Mouse (Mus musculus): ENCODE results near the gene Pigyl. TPM values are rescaled to one million over a fixed set of nuclear protein-coding genes. Genes with fewer than 3 reads are reported as not detected.

The Pigyl gene
- 10.7 TPM for polyA plus RNA-seq (2017; shearing (Covaris generic))

GRCm38 (mm10) chr9:22156497-22157245 lies at the start of gene Pigyl:
Gene Pigyl (plus strand): TSS chr9:22156846.

GRCm38 (mm10) chr9:22116740-22117426 lies 39.8 kb upstream of the Pigyl start, which contains the start of gene Elof1:
Gene Elof1 (minus strand): TSS chr9:22117172.

DNA sequence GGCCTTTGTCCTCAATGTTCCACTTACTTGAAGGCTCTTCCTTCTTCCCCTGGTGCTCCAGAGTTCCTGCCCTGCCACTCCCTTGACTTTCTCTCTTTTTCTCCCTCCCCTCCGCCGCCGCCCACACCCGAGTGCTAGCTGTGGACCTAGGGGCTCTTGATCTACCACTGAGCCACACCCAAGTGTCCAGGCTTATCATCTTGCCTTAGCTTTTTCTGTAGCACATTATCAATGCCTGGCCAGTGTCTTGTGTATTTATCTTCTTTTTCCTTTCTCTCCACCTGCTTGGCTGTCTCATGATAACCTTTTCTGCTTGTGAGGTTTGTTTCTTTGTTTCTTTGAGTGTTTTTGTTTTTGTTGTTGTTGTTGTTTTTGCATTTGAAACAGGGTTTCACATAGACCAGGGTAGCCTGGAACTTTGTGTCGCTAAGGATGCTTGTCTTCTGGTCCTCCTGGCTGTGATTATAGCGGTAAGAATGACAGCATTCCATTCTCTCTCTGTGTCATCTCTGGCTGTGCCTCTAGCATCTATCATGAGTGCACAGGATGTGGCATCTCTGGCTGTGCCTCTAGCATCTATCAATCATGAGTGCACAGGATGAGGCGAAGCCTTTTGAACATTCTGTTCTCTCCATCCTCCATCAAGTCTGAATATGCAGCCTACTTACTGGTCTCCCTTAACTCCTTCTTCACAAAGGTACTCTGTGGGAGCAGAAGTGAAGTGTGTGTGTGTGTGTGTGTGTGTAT lies 20.8 kb upstream of the Pigyl start, which contains the start of gene Acp5:
TSS of gene Acp5 (minus strand) at position 68 of the 747 bp plus-strand sequence.

GRCm38 (mm10) chr9:22188025-22188611 lies 31.5 kb downstream of the Pigyl start, which contains the start of gene Zfp872:
Gene Zfp872 (plus strand): TSS chr9:22188090.

Other genes with a start within 250 kb of the Pigyl start
- 9.4 TPM for gene Rab3d, start 238.7 kb upstream of the Pigyl start, polyA plus RNA-seq (2017; shearing (Covaris generic))
- 0.54 TPM for gene Ccdc159, start 229.4 kb upstream of the Pigyl start, polyA plus RNA-seq (2017; shearing (Covaris generic))
- gene Tmem205, start 229.3 kb upstream of the Pigyl start, polyA plus RNA-seq (2017; shearing (Covaris generic)): 0.51 TPM
- gene Plppr2, start 219.8 kb upstream of the Pigyl start, polyA plus RNA-seq (2017; shearing (Covaris generic)): 2.8 TPM
- 5.5 TPM for gene Swsap1, start 201.1 kb upstream of the Pigyl start, polyA plus RNA-seq (2017; shearing (Covaris generic))
- gene Epor, start 193.3 kb upstream of the Pigyl start, polyA plus RNA-seq (2017; shearing (Covaris generic)): not detected
- not detected for gene Rgl3, start 167.4 kb upstream of the Pigyl start, polyA plus RNA-seq (2017; shearing (Covaris generic))
- not detected for gene Ccdc151, start 154.2 kb upstream of the Pigyl start, polyA plus RNA-seq (2017; shearing (Covaris generic))
- 58.9 TPM for gene Prkcsh, start 154.0 kb upstream of the Pigyl start, polyA plus RNA-seq (2017; shearing (Covaris generic))
- 0.16 TPM for gene Elavl3, start 104.8 kb upstream of the Pigyl start, polyA plus RNA-seq (2017; shearing (Covaris generic))
- gene Gm49318, start 85.6 kb upstream of the Pigyl start, polyA plus RNA-seq (2017; shearing (Covaris generic)): not detected
- 20.1 TPM for gene Zfp653, start 85.5 kb upstream of the Pigyl start, polyA plus RNA-seq (2017; shearing (Covaris generic))
- gene Ecsit, start 71.4 kb upstream of the Pigyl start, polyA plus RNA-seq (2017; shearing (Covaris generic)): 25.1 TPM
- gene Cnn1, start 57.6 kb upstream of the Pigyl start, polyA plus RNA-seq (2017; shearing (Covaris generic)): not detected
- gene Elof1, start 39.7 kb upstream of the Pigyl start, polyA plus RNA-seq (2017; shearing (Covaris generic)): 28.6 TPM
- 193 TPM for gene Acp5, start 21.1 kb upstream of the Pigyl start, polyA plus RNA-seq (2017; shearing (Covaris generic))
- 0.34 TPM for gene Zfp872, start 31.2 kb downstream of the Pigyl start, polyA plus RNA-seq (2017; shearing (Covaris generic))
- 50.9 TPM for gene Zfp809, start 68.9 kb downstream of the Pigyl start, polyA plus RNA-seq (2017; shearing (Covaris generic))
- 2.4 TPM for gene Zfp599, start 103.0 kb downstream of the Pigyl start, polyA plus RNA-seq (2017; shearing (Covaris generic))
- 12.6 TPM for gene Zfp810, start 150.8 kb downstream of the Pigyl start, polyA plus RNA-seq (2017; shearing (Covaris generic))
- gene Anln, start 232.3 kb downstream of the Pigyl start, polyA plus RNA-seq (2017; shearing (Covaris generic)): 0.57 TPM

Data from effector memory CD4-positive, alpha-beta T cell, adult 7 months (primary cell).